Mouse (Mus musculus) kidney, embryonic 15.5 days (tissue): ENCODE results near the gene Dusp19. TPM values are rescaled to one million over a fixed set of nuclear protein-coding genes. Genes with fewer than 3 reads are reported as not detected.

Source experiments
- ATAC-seq: fragments of 200-750 bp; cut with Nextera tagmentation; replicated peaks from 2 replicates; pipeline ENCODE4 v1.8.0; 2017; ENCODE audit warnings: moderate TSS enrichment; ENCODE audit not compliant: low FRiP score
- H3K27ac ChIP-seq: fragments of 300-500 bp; sonication (generic); 2 replicates; pipeline ENCODE4 v1.5.1; 2015; ENCODE audit warnings: mild to moderate bottlenecking, inconsistent platforms
- H3K27me3 ChIP-seq: fragments of 300-500 bp; sonication (generic); 2 replicates; pipeline ENCODE4 v1.6.1; 2015; ENCODE audit warnings: inconsistent platforms
- H3K36me3 ChIP-seq: fragments of 300-500 bp; sonication (generic); 2 replicates; pipeline ENCODE4 v1.6.1; 2015; ENCODE audit warnings: inconsistent platforms
- H3K4me1 ChIP-seq: fragments of 300-500 bp; sonication (generic); 2 replicates; pipeline ENCODE4 v1.6.1; 2015; ENCODE audit warnings: inconsistent platforms
- H3K4me2 ChIP-seq: fragments of 300-500 bp; sonication (generic); 2 replicates; pipeline ENCODE4 v1.6.1; 2015; ENCODE audit warnings: moderate library complexity, mild to moderate bottlenecking, inconsistent platforms
- H3K4me3 ChIP-seq: fragments of 300-500 bp; sonication (generic); replicated peaks from 2 replicates; pipeline ENCODE4 v1.5.1; 2015; ENCODE audit warnings: mild to moderate bottlenecking, inconsistent platforms
- H3K9ac ChIP-seq: fragments of 300-500 bp; sonication (generic); 2 replicates; pipeline ENCODE4 v1.6.1; 2015; ENCODE audit warnings: mild to moderate bottlenecking, inconsistent platforms
- H3K9me3 ChIP-seq: fragments of 300-500 bp; sonication (generic); replicated peaks from 2 replicates; pipeline ENCODE4 v1.6.1; 2016; ENCODE audit warnings: inconsistent platforms
- WGBS: fragments of 180-500 bp; shearing (Covaris S2); methylation state at CpG from one replicate; pipeline ENCODE4 v1.1.7; 2015; ENCODE audit warnings: mixed read lengths; 5-methylcytosine and 5-hydroxymethylcytosine counted together
- polyA plus RNA-seq: library from polyadenylated mRNA; unstranded; fragments of >200 nt; fragmentation: Nextera tagmentation; extraction: Ambion mirVana; gene quantifications from 2 replicates; pipeline ENCODE4 v1.2.1, GENCODE M21; 2015

Dusp19 gene
- 14.7 and 18.6 TPM in 2 replicates for polyA plus RNA-seq

DNA sequence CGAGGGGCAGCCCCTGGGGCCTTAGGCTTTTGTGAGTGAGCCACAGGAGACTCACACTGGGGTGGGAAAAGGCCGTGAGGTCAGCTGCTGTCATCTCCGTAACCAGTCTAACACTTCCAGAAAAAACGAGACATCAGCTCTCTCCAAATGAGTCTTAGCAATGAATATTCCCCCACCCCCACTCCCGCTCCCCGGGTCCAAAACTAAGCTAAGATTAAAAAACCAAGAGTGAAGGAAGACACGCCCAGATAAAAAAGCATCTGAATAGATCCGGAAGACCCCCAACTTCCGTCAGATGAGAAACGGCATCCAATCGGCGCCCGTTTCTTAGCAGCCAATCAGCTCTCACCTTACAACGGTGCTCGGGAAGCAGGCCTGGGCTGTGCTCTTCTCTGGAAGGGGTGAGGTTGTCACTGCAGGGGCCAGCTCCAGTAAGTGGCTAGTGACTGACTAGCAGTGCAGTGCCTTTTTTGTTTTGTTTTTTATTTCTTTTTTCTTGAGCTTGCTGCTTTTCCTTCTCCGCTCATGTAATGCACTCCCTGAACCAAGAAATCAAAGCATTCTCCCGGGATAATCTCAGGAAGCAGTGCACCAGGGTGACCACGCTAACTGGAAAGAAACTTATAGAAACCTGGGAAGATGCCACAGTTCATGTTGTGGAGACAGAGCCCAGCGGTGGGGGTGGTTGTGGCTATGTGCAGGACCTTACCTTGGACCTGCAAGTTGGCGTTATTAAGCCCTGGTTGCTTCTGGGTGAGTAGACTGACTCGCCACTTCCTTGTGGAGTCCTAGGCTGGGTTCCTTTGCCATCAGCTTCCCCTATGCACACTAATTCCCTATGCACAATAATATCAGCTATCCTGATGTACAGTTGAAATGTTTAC is at the start of gene Dusp19, which contains the start of gene Nup35:
Gene Dusp19, plus strand, starts transcription at position 192 of the 884 bp plus-strand sequence.
Gene Nup35, plus strand, starts transcription at position 383 of the 884 bp plus-strand sequence.
- Histone ChIP-seq H3K27me3 (no peaks in the 10 kb centered on the region), H3K4me3 (peak within 1 kb of the TSS; percentile 67), H3K9me3 (no peaks in the 10 kb centered on the region), H3K9ac (peak within 1 kb of the TSS; percentile 71), H3K27ac (peak within 1 kb of the TSS; percentile 72), H3K36me3 (peaks cover 7% of the 10 kb centered on the region; the same call in 1 of the 2 replicates), H3K4me1 (peaks cover 5% of the 10 kb centered on the region), H3K4me2 (peak within 1 kb of the TSS; percentile 72)
- 2% methylated on average over 21 of the region's 21 CpGs for WGBS
- peak; percentile 100 for ATAC-seq

DNA sequence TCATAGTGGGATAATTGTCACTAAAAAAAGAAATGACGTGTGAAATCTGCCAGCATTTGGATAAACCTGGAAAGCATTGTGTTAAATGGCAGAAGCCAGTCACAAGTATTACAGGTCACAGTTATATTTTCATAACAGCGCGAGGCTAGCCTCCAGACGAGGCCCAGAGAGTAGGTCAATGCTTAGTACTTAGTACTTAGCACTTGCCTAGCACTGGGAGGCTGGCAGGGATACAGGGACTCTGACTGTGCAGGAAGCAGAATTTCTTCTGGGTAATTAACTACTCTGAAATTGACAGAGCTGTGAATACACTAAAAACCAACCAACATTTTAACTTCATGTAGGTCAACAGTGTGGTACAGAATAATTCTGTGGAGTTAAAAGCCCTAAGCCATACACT is 49.4 kb upstream of the Dusp19 start:
- H3K36me3 ChIP-seq, result no peaks in the 10 kb centered on the region
- no peak for ATAC-seq
- no peaks in the 10 kb centered on the region for H3K9me3 ChIP-seq
- H3K4me1 ChIP-seq, result peaks cover 3% of the 10 kb centered on the region; the same call in 1 of the 2 replicates
- no peak overlapping the region for H3K9ac ChIP-seq
- H3K4me3 ChIP-seq, result no peak overlapping the region
- WGBS, result 91% methylated on average over 4 of the region's 4 CpGs
- no peaks in the 10 kb centered on the region for H3K27me3 ChIP-seq
- no peak overlapping the region for H3K27ac ChIP-seq
- H3K4me2 ChIP-seq, result no peak overlapping the region

DNA sequence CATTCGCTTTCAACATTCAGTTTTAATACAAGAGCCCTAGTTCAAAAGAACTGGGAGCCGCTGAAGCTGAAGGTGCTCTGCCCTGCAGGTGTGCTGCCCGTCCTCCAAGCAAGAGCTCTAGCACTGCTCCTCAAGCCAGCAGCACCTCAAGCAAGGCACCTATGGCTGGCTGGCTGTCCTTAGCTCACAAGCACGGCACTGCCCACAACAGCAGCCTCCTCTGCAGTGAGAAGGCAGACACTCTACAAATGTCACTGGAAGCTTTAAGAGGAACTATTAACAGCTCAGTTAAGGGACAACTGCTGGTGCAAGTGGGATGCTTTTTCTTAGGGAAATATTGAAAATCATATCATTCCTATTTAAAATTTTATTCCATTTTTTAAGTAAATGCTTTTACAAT is 46.2 kb upstream of the Dusp19 start:
- 72% methylated on average over 4 of the region's 4 CpGs for WGBS
- no peak overlapping the region for H3K27ac ChIP-seq
- no peak for ATAC-seq
- no peaks in the 10 kb centered on the region for H3K36me3 ChIP-seq
- H3K9ac ChIP-seq, result no peak overlapping the region
- no peaks in the 10 kb centered on the region for H3K9me3 ChIP-seq
- no peak overlapping the region for H3K4me2 ChIP-seq
- H3K27me3 ChIP-seq, result no peaks in the 10 kb centered on the region
- H3K4me1 ChIP-seq, result peaks cover 3% of the 10 kb centered on the region; the same call in 1 of the 2 replicates
- no peak overlapping the region for H3K4me3 ChIP-seq

DNA sequence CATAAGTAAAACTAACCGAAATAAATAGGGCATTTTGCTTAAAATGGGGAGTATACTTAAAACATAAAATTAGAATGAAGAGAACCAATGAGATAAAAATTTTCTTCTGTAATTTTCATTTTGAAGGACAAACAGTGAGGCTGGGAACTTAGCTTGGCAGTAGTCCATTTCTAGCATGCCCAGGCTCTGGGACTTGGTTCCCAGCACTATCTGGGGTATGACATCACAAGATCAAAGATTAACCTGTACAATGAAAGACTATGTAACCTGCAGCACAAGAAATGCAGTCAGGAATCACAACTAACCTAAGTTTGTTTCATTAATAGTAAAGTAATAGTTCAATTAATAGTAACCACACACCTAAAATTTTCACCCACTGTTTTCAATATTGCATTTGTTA is 39.6 kb upstream of the Dusp19 start:
- no peaks in the 10 kb centered on the region for H3K9me3 ChIP-seq
- H3K27me3 ChIP-seq, result no peaks in the 10 kb centered on the region
- no peak overlapping the region for H3K4me3 ChIP-seq
- 91% methylated on average over 1 of the region's 1 CpGs for WGBS
- H3K27ac ChIP-seq, result no peak overlapping the region
- no peak overlapping the region for H3K9ac ChIP-seq
- no peaks in the 10 kb centered on the region for H3K36me3 ChIP-seq
- H3K4me1 ChIP-seq, result peaks cover 20% of the 10 kb centered on the region
- no peak for ATAC-seq
- no peak overlapping the region for H3K4me2 ChIP-seq

DNA sequence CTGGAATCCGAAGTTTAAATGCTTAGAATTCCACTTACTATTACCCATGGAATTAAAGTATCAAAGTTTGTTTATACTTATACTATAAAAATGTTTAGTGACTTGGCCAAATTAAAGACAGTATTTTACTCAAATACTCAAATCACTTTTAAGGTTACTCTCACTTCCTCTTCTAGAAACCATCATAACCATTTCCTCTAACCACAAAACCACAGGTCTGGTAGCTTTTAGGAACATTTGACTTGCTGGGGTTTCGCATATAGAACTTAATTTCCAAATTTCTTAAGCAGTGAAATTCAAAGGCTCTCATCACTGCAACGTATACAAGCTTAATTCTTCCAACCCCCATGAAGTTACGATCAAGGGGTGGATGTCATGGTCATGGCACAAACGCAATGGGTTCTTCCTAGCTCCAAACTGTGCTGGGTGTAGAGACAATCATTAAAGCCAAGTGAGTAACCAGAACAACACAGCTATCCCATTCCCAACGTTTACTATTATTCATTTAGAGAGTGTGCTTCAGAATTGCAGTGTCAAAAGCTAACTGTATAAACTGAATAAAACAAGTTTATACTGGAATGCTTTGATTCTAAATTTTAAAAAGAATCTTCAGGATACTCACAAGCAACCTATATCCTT is 37.5 kb upstream of the Dusp19 start:
- WGBS, result 28% methylated on average over 6 of the region's 6 CpGs
- no peak for ATAC-seq
- Histone ChIP-seq H3K36me3 (no peaks in the 10 kb centered on the region), H3K27me3 (no peaks in the 10 kb centered on the region), H3K9ac (no peak overlapping the region), H3K9me3 (no peaks in the 10 kb centered on the region), H3K4me2 (peak overlapping the region; percentile 68), H3K4me1 (peaks cover 20% of the 10 kb centered on the region), H3K4me3 (peak overlapping the region; percentile 96), H3K27ac (0 out of 2 replicates have a peak overlapping the region, but pooled peaks have one; percentile 37)

DNA sequence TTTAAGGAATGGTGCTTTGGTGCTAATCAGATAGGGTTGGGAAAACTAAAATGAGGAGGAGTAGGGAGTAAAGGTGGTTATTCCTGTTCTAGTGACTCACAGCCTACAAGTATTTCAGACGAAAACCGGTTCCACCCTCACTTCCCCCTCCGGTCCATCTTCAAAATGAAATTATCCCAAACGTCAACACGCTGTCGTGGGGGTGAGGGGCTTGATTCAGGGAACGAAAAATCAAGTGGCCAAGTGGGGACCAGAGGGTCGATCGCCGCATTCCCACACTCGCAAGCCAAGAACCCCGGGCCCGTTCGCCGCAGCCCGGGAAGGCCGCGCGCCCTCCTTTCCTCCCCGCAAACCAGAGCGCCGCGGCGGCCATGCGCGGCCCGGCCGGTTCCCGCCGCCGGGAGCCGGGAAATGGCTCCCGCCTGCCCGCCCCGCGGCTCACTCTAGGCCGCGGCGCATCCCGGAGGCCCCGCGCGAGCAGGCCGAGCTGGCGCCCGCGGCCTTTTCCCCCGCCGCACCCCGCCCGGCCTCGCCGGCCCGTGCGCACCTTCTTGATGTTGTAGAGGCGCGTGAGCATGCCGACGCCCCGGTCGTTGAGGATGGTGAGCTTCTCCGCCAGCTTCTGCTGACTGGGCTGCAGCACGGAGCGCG is 36.4 kb upstream of the Dusp19 start:
- H3K4me2 ChIP-seq, result peak overlapping the region; percentile 68
- ATAC-seq, result peak; percentile 75
- H3K27ac ChIP-seq, result peak overlapping the region; percentile 98
- H3K4me1 ChIP-seq, result peaks cover 20% of the 10 kb centered on the region
- peak overlapping the region; percentile 96 for H3K4me3 ChIP-seq
- H3K9ac ChIP-seq, result peak overlapping the region; percentile 97
- no peaks in the 10 kb centered on the region for H3K9me3 ChIP-seq
- H3K27me3 ChIP-seq, result no peaks in the 10 kb centered on the region
- under 1% methylated on average over 56 of the region's 65 CpGs for WGBS
- H3K36me3 ChIP-seq, result no peaks in the 10 kb centered on the region

DNA sequence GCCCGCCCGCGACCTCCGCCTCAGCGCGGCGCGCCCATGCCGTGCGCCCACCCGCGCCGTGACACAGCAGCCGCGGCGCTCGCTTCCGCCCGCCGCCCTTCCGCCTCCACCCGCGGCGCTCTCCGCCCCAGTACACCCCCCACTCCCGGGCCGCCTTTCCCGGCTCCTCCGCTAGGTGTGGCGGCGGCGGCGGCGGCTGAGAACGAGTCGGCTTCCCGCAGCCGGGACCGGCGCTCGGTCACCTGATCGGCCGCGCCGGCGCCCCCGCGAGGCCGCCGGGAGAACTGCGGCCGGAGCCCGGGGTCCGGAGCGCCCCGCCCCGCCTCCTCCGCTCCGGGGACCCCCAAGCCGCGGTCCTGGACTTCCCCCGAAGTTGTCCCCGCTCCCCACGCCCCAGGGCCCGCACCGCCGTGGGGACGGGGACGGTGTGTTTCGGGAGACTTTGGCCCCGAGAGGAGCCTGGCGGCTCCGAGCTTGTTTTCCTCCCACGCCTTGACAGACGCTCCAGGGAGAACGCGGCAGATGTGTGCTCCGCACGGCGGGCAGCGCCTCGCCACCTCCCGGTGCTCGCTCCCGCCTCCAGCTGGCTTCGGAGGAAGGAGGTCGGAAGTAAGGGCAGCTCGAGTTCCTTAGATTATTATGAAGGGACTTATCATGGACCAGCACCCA is 35.7 kb upstream of the Dusp19 start, which contains the start of gene Nckap1:
Gene Nckap1, minus strand, starts transcription at position 338 of the 669 bp plus-strand sequence.
- Histone ChIP-seq H3K9ac (peak within 1 kb of the TSS; percentile 97), H3K4me3 (peak within 1 kb of the TSS; percentile 96), H3K4me1 (peaks cover 20% of the 10 kb centered on the region), H3K36me3 (no peaks in the 10 kb centered on the region), H3K9me3 (no peaks in the 10 kb centered on the region), H3K4me2 (peak within 1 kb of the TSS; percentile 68), H3K27me3 (no peaks in the 10 kb centered on the region), H3K27ac (peak within 1 kb of the TSS; percentile 98)
- WGBS, result 1% methylated on average over 69 of the region's 88 CpGs
- ATAC-seq, result peak; percentile 96

DNA sequence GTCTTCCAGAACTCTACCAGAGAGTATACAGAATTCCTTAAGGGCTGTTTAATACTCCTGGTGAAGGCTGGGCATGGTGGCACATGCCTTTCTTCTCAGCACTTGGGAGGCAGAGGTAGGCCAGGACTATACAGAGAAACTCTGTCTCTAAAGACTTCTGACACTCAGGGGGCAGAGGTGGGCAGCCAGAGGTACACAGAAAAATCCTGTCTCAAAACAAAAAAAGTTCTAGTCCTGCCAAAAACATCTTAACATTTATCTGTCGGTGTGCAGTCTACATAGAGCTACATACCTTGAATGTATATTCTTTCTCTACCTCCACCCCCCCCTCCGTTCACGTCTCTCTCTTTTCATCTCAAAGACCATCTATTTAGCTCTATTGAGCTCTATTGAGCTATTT is 34.5 kb upstream of the Dusp19 start:
- Histone ChIP-seq H3K9me3 (no peaks in the 10 kb centered on the region), H3K9ac (no peak overlapping the region), H3K36me3 (no peaks in the 10 kb centered on the region), H3K4me1 (peaks cover 18% of the 10 kb centered on the region), H3K27ac (no peak overlapping the region), H3K4me2 (no peak overlapping the region), H3K27me3 (no peaks in the 10 kb centered on the region), H3K4me3 (no peak overlapping the region)
- WGBS, result 94% methylated on average over 3 of the region's 3 CpGs
- ATAC-seq, result no peak

DNA sequence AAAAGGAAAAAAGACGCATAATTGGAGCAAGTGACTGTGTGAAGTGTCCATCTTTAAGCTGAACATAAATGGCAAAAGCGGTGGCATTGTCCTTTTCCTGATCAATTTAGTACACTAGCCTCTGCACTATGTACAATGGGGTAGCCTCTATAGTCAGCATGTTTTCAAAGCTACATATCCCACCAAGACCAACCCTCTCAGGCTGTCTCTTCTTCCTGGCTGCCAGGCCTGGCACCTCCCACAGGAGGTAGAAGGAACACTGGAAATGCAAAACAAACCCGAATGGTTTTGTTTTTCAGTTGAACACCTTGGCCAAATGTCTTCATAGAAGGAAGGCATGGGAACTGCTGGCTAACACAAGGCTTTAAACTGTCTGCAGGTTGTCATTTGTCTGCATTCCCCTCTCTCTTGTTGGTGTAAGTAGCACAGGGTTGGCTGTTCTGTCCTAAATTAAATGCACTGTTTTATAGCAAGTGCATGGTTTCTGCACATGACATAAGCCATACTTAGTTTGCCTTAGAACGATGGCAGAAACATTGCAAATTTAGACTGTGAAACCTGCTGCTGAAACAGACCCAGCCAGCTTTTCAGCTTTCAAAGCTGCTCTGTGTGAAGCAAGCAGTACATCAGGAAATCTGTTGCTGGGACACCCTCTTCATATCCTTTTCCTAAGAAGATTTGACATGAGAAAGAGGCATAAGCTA is 22.5 kb upstream of the Dusp19 start:
- Histone ChIP-seq H3K4me3 (no peak overlapping the region), H3K9me3 (no peaks in the 10 kb centered on the region), H3K9ac (no peak overlapping the region), H3K4me1 (no peaks in the 10 kb centered on the region), H3K27me3 (no peaks in the 10 kb centered on the region), H3K36me3 (no peaks in the 10 kb centered on the region), H3K27ac (no peak overlapping the region), H3K4me2 (no peak overlapping the region)
- 76% methylated on average over 4 of the region's 4 CpGs for WGBS
- ATAC-seq, result no peak

DNA sequence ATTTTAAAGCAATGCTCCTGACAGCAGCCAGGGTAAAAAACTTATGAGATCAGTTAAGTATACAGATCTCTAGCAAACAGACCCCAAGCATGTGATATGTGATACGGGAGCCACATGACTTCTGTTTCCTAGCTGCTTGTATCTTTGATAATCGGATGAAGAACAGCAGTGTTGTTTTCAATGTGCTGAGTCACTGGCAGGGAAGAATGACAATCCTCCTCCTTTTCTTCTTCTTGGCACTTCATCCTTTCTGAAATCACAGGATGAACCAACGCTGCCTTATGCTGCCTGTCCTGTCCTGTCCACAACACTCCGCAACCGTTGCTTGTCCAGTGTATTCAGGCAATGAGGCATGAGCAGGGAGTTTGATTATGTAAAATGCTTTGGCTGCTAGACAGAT is 19.9 kb upstream of the Dusp19 start:
- Histone ChIP-seq H3K27ac (no peak overlapping the region), H3K4me1 (no peaks in the 10 kb centered on the region), H3K36me3 (no peaks in the 10 kb centered on the region), H3K9ac (no peak overlapping the region), H3K27me3 (no peaks in the 10 kb centered on the region), H3K4me3 (no peak overlapping the region), H3K4me2 (no peak overlapping the region), H3K9me3 (no peaks in the 10 kb centered on the region)
- no peak for ATAC-seq
- 74% methylated on average over 5 of the region's 5 CpGs for WGBS

DNA sequence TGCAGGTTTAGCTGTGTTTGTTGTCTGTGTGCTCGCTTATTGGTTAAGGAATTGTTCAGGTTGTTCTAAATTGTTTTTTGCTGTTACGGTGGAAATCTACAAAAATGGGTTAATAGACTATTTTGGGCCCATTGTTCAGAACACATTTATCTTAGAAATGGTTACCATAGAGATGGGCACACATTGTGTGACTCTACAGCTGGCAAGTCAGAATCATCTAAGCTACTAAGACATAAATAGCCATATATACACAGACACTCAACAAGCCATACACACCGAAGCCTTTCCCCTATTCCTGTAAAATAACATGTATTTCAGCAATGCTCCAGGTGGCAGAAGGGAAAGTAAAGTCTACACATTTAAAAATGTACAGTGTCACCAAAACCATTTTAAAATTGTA is 17.0 kb upstream of the Dusp19 start:
- Histone ChIP-seq H3K9me3 (no peaks in the 10 kb centered on the region), H3K4me3 (no peak overlapping the region), H3K36me3 (no peaks in the 10 kb centered on the region), H3K27ac (no peak overlapping the region), H3K4me2 (no peak overlapping the region), H3K4me1 (no peaks in the 10 kb centered on the region), H3K27me3 (no peaks in the 10 kb centered on the region), H3K9ac (no peak overlapping the region)
- 92% methylated on average over 3 of the region's 3 CpGs for WGBS
- no peak for ATAC-seq
